Mouse (Mus musculus): ENCODE measurements around the gene Slc41a1.

Gene Slc41a1

DNA sequence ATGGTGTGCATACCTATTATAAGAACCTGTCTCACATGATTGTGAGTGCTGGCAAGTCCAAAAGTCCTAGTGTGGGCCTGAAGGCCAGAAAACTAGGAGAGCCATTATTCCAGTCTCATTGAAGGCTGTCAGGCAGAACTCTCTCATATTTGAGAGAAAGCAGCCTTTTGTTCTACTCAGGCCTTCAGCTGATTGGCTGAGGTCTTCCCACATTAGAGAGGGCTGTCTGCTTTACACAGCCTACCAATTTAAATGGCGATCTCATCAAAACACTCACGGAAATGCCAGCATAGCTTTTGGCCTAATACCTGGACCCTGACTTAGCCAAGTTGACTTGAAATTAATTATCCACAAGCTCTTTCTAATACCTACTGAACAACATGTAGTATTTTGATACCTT, 58.9 kb downstream of the Slc41a1 start:
- no peak for DNase-seq (ENCODE audit: low read depth, low spot score)

GRCm38 (mm10) chr1:131886641-131887040, 59.3 kb downstream of the Slc41a1 start:
- no peak for DNase-seq (ENCODE audit: low read depth, low spot score)

DNA sequence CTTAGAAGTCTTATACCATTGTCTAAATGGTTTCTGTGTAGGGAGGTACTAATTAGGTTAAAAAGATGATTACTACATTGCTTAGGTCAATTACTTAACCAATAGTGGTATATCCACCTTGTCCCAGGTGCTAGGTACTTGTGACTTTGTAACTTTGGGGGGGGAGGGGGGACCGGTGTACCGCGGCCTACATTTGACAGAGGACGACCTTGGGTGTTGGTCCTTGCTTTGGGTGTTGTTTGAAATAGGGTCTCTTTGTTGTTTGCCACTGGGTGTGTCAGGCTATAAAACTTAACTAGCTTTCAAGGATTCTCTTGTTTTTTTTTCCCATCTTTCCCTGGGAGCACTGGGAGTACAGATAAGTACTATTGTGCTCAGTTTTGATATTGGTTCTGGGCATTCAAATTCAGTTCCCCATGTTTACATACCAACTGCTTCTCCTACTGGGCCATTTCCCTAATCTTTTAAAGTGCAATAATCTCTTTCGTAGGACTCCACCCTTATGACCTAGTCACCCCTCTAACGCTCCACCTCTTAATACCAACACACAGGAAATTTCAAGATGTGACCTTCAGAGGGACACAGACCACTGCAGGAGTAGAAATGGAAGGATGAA, 62.9 kb downstream of the Slc41a1 start:
- no peak for DNase-seq (ENCODE audit: low read depth, low spot score)

GRCm38 (mm10) chr1:131891436-131891835, 64.1 kb downstream of the Slc41a1 start:
- no peak for DNase-seq (ENCODE audit: low read depth, low spot score)
